Mouse (Mus musculus) limb, embryonic 11.5 days (tissue): ENCODE measurements around the gene Iqcf3. TPM values are rescaled to one million over a fixed set of nuclear protein-coding genes. Genes with fewer than 3 reads are reported as not detected.

Experiments used
- ATAC-seq: fragments of 200-750 bp; cut with Nextera tagmentation; 2 replicates; pipeline ENCODE4 v1.8.0; 2017; ENCODE audit warnings: low read depth; ENCODE audit not compliant: insufficient number of reproducible peaks, low FRiP score, low TSS enrichment
- DNase-seq: peaks from one replicate; pipeline ENCODE4 v3.0.0-alpha.2; 2015; ENCODE audit warnings: low spot score
- H3K27ac ChIP-seq: fragments of 300-500 bp; sonication (generic); replicated peaks from 2 replicates; pipeline ENCODE4 v1.5.1; 2014; ENCODE audit warnings: low read depth, mild to moderate bottlenecking, low read length
- H3K27me3 ChIP-seq: fragments of 300-500 bp; sonication (generic); 2 replicates; pipeline ENCODE4 v1.6.1; 2014; ENCODE audit warnings: mild to moderate bottlenecking, low read length, mixed read lengths; ENCODE audit not compliant: control insufficient read depth, insufficient read depth
- H3K36me3 ChIP-seq: fragments of 300-500 bp; sonication (generic); 2 replicates; pipeline ENCODE4 v1.6.1; 2014; ENCODE audit warnings: mild to moderate bottlenecking, low read length, moderate library complexity, mixed read lengths; ENCODE audit not compliant: control insufficient read depth, insufficient read depth
- H3K4me1 ChIP-seq: fragments of 300-500 bp; sonication (generic); 2 replicates; pipeline ENCODE4 v1.6.1; 2014; ENCODE audit warnings: low read length, mixed read lengths; ENCODE audit not compliant: control insufficient read depth, insufficient read depth
- H3K4me2 ChIP-seq: fragments of 300-500 bp; sonication (generic); 2 replicates; pipeline ENCODE4 v1.6.1; 2014; ENCODE audit warnings: low read depth, mild to moderate bottlenecking, moderate library complexity; ENCODE audit not compliant: severe bottlenecking
- H3K4me3 ChIP-seq: fragments of 300-500 bp; sonication (generic); 2 replicates; pipeline ENCODE4 v1.5.1; 2014; ENCODE audit warnings: low read depth, low read length
- H3K9ac ChIP-seq: fragments of 300-500 bp; sonication (generic); 2 replicates; pipeline ENCODE4 v1.6.1; 2014; ENCODE audit warnings: mild to moderate bottlenecking, low read length
- H3K9me3 ChIP-seq: fragments of 300-500 bp; sonication (generic); 2 replicates; pipeline ENCODE4 v1.6.1; 2016; ENCODE audit warnings: low read length; ENCODE audit not compliant: control insufficient read depth
- WGBS: fragments of 180-500 bp; shearing (Covaris S2); extraction: QIAGEN DNeasy Blood & Tissue Kit; methylation state at CpG from one replicate; pipeline ENCODE4 v1.1.7; 2014; 5-methylcytosine and 5-hydroxymethylcytosine counted together
- polyA plus RNA-seq: library from polyadenylated mRNA; unstranded; fragments of >200 nt; fragmentation: Nextera tagmentation; extraction: Ambion mirVana; gene quantifications from 2 replicates; pipeline ENCODE4 v1.2.1, GENCODE M21; 2014

Iqcf3 gene
- polyA plus RNA-seq, 1 experiment from 2014 or later: not detected

DNA sequence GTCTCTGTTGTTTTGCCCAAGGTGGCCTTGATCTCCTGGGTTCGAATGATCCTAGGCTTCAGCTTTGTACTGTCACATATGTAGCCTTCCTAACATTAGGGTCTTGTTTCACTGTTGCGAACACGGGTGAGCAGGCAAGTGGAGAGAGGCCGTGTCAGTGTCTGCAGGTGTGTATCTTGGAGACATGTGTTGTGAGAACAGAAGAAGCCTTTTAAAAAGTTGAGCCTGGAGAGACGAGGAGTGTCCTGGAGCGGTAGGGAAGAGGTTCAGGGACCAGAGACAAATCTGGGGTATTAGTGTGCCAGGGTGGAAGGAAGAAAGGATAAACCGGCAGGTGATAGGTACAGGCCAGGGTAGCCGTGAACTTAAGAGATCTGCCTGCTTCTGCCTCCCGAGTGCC, 83.3 kb downstream of the Iqcf3 start:
- 84% methylated on average over 9 of the region's 9 CpGs for WGBS
- ATAC-seq: no peak
- Histone ChIP-seq H3K27ac (no peak overlapping the region), H3K4me1 (peaks cover 11% of the 10 kb centered on the region), H3K4me2 (peak overlapping the region; percentile 95), H3K4me3 (peak overlapping the region; percentile 80), H3K9me3 (no peaks in the 10 kb centered on the region), H3K27me3 (no peaks in the 10 kb centered on the region), H3K36me3 (peaks cover 8% of the 10 kb centered on the region; the same call in 1 of the 2 replicates), H3K9ac (0 out of 2 replicates have a peak overlapping the region, but pooled peaks have one; percentile 69)
- no peak for DNase-seq

DNA sequence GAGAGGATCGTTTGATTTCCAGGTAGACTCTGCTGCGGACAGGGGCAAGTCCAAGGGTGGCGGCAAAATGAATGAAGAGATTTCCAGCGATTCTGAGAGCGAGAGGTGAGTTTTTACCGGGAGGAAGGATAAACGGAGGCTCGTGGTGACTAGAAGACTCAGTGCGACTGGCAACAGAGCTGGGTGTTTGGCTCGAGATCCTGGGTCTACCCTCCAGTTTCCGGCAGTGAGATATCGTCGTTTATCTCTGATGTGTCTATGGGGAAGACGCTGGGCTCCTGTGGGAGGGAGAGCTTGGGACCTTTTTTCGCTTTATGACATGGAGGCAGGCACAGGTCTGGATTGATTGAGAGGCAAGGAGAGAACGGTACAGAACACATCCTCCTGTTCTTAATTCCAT, 83.8 kb downstream of the Iqcf3 start:
- peaks cover 11% of the 10 kb centered on the region for H3K4me1 ChIP-seq

DNA sequence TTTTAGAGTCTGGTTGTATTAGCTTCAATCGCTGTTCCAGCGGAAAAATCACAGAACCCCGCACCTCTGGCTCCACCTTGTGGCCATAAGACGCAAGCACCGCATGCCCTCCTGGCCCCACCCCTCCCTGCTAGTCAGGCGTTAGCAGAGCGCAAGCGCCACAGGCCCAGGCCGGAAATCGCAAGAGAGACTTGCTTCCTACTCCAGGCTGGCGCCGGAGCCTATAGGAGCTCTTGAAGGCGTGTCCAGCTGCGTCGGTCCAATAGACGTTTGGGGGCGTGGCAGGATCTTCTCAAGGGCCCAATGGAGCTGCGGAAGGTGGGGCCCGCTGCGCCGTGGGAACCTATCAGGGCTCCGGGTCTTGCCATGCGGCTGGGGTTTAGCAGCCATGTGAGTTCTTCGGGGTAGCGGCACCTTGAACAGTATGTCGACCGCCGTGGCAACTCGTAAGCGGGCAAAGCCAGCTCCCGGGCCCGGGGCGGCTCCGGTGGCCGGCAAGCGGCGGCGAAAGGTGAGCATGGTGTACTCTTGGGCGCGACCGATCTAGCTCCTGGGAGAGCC, 84.4 kb downstream of the Iqcf3 start, which contains the start of gene Parp3:
Gene Parp3 (minus strand): TSS at position 26 of the 561 bp plus-strand sequence.
- Histone ChIP-seq H3K27ac (no peak within 1 kb of the TSS), H3K4me1 (peaks cover 11% of the 10 kb centered on the region), H3K9me3 (no peaks in the 10 kb centered on the region), H3K27me3 (no peaks in the 10 kb centered on the region), H3K9ac (peak within 1 kb of the TSS; percentile 69), H3K4me3 (peak within 1 kb of the TSS; percentile 80), H3K4me2 (peak within 1 kb of the TSS; percentile 95), H3K36me3 (peaks cover 7% of the 10 kb centered on the region; the same call in 1 of the 2 replicates)
- peak; percentile 97 for ATAC-seq
- DNase-seq: peak; percentile 99
- WGBS: under 1% methylated on average over 41 of the region's 41 CpGs

More for the DNA sequence above, 83.8 kb downstream of the Iqcf3 start:
- peak overlapping the region; percentile 69 for H3K9ac ChIP-seq
- H3K36me3 ChIP-seq: peaks cover 7% of the 10 kb centered on the region; the same call in 1 of the 2 replicates
- peak overlapping the region; percentile 95 for H3K4me2 ChIP-seq
- no peaks in the 10 kb centered on the region for H3K9me3 ChIP-seq
- H3K27ac ChIP-seq: no peak overlapping the region
- H3K4me3 ChIP-seq: peak overlapping the region; percentile 80
- DNase-seq (no peak), ATAC-seq (no peak)
- WGBS: 6% methylated on average over 16 of the region's 16 CpGs
- H3K27me3 ChIP-seq: no peaks in the 10 kb centered on the region

DNA sequence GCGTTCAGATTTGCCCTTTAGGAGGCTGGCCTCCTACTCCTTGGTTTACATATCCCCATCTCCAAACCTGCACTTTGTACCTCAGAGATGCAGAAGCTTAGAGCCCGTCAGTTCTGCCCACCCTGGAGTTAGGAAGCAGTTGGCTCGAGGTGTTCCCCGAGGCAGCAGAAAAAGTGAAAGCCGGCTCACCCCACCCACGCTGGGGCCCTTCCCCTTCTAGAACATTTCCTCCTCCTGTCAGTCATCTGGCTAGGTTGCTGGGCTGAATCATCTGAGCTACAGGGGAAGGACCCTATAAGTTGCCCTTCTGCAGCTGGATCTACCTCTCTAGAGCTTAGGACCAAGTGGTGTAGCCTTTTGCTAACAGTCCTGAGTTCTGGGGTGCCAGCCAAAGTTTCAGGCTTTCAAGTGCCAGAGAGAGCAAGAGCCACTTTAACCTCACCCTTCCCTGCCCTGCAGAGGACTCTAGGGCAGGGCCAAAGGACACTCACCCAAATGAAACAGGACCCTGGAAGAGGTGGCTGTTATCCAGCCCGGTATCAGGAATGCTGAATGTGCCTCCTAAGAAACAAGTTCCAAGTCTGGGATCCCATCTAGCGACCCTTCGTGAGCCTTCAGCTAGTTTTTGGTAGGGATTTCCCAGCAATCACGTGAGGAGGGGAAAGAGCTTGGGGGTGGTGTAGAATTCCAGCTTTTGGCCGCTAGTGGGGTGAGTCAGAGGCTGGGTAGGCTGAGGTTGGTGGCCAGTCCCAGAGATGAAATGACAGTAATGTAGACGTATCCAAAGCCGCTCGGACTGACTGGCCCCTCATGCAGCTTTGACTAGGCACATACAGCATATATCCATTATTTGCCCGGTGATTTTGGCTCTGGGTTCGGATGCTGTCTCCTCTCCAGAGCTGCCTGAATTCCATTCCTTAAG, 85.2 kb downstream of the Iqcf3 start:
- Histone ChIP-seq H3K27ac (no peak overlapping the region), H3K36me3 (peaks cover 3% of the 10 kb centered on the region; the same call in 1 of the 2 replicates), H3K9me3 (no peaks in the 10 kb centered on the region), H3K4me3 (no peak overlapping the region), H3K4me1 (peaks cover 11% of the 10 kb centered on the region), H3K4me2 (peak overlapping the region; percentile 28; the same call in 1 of the 2 replicates), H3K27me3 (no peaks in the 10 kb centered on the region), H3K9ac (no peak overlapping the region)
- ATAC-seq (peak; percentile 52), DNase-seq (no peak)
- 36% methylated on average over 16 of the region's 16 CpGs for WGBS

DNA sequence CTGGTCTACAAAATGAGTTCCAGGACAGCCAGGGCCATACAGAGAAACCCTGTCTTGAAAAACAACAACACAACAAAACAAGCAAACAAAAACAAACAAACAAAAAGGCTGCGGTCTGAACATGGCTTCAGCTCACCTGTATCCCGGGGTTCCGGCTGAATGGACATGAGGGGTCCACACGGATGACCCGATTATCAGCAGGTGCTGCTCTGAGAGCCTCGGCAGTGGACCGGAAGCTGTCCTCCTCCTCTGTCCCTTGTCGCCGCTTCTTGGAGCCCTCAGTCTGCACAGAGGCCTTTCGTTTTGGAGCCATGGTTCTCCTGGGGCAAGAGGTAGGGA, 85.8 kb downstream of the Iqcf3 start, which contains the start of gene Rrp9:
Gene Rrp9 (plus strand): TSS at position 301 of the 339 bp plus-strand sequence.
- Histone ChIP-seq H3K4me1 (peaks cover 11% of the 10 kb centered on the region), H3K27ac (no peak within 1 kb of the TSS), H3K9ac (no peak within 1 kb of the TSS), H3K36me3 (no peaks in the 10 kb centered on the region; the same call in 1 of the 2 replicates), H3K4me2 (peak within 1 kb of the TSS; percentile 28; the same call in 1 of the 2 replicates), H3K4me3 (no peak within 1 kb of the TSS), H3K27me3 (no peaks in the 10 kb centered on the region), H3K9me3 (no peaks in the 10 kb centered on the region)
- WGBS: 92% methylated on average over 10 of the region's 10 CpGs
- ATAC-seq (no peak), DNase-seq (no peak)

DNA sequence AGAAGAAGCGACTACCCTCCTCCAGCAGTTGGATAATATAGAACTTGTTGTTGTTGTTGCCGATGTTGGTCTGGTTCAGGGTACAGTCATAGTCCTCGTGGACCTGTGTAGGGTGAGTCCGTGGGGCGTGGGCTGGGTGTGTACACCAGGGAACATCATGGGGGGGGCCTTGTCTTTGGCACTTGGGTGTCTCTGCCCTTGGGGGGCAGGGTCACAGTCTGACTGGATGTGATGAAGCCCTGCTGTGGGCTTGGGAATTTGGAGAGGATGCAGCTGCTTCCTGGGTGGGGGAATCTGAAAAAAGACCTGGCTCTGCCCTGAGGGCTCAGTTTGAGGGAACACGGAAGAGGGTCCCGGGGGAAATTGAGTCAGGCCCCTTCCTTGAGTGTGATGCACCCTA, 86.4 kb downstream of the Iqcf3 start:
- Histone ChIP-seq H3K9me3 (no peaks in the 10 kb centered on the region), H3K4me3 (no peak overlapping the region), H3K36me3 (no peaks in the 10 kb centered on the region; the same call in 1 of the 2 replicates), H3K4me2 (no peak overlapping the region; the same call in 1 of the 2 replicates), H3K4me1 (peaks cover 11% of the 10 kb centered on the region), H3K9ac (no peak overlapping the region), H3K27ac (no peak overlapping the region), H3K27me3 (no peaks in the 10 kb centered on the region)
- WGBS: 66% methylated on average over 7 of the region's 7 CpGs
- ATAC-seq (no peak), DNase-seq (no peak)

DNA sequence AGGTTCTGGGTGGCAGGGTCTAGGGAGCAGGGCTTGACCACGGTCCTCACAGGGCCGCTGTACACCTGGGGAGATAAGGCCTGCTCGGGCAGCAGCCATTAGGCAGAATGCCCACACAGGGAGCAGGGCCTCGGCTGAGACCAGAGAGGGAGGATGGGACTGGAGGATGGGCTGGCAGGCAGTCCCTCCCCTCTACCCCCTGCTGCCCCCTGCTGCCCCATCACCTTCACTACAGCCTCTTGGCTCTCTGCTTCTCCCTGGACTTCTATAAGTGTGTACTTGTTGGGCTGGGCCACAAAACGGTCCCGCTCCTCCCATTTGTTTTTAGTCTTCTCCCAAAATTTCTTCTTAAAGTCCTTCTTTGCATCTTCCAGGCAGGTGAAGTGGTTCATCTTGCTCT, 87.0 kb downstream of the Iqcf3 start:
- ATAC-seq (no peak), DNase-seq (peak; percentile 68)
- H3K4me2 ChIP-seq: no peak overlapping the region
- WGBS: 2% methylated on average over 6 of the region's 6 CpGs
- H3K9me3 ChIP-seq: no peaks in the 10 kb centered on the region
- no peak overlapping the region for H3K9ac ChIP-seq
- H3K27me3 ChIP-seq: no peaks in the 10 kb centered on the region
- H3K4me3 ChIP-seq: no peak overlapping the region
- H3K4me1 ChIP-seq: peaks cover 11% of the 10 kb centered on the region
- no peak overlapping the region for H3K27ac ChIP-seq
- no peaks in the 10 kb centered on the region for H3K36me3 ChIP-seq

DNA sequence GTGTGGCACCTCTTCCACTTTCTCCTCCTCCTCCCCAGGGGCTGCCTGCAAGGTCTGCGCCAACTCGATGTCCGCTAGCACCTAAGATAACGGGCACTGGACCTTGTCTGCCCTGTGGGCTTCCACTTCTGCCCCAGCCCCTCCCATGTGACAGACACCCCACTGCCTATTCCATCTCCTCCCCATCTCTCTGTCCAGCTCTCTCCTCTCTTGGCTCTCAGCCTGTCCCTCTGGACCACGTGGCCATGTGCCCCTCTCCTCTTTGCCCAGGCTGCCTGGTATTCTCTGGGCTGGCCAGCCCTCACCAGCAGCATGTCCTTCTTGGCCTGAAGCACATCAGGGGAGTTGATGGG, 87.7 kb downstream of the Iqcf3 start:
- H3K27ac ChIP-seq: no peak overlapping the region
- 85% methylated on average over 5 of the region's 5 CpGs for WGBS
- ATAC-seq: no peak
- H3K4me1 ChIP-seq: peaks cover 11% of the 10 kb centered on the region
- H3K4me3 ChIP-seq: no peak overlapping the region
- DNase-seq: no peak
- no peaks in the 10 kb centered on the region for H3K36me3 ChIP-seq
- no peak overlapping the region for H3K4me2 ChIP-seq
- no peaks in the 10 kb centered on the region for H3K9me3 ChIP-seq
- no peak overlapping the region for H3K9ac ChIP-seq
- H3K27me3 ChIP-seq: no peaks in the 10 kb centered on the region
